Mouse (Mus musculus) induced T-regulatory cell, adult 2 months (primary cell): Measurements from ENCODE around the gene Slc29a1.

Experiments
- DNase-seq: peaks from one replicate; pipeline ENCODE4 v3.0.0-alpha.2; 2012; ENCODE audit warnings: low read depth

Gene Slc29a1

DNA sequence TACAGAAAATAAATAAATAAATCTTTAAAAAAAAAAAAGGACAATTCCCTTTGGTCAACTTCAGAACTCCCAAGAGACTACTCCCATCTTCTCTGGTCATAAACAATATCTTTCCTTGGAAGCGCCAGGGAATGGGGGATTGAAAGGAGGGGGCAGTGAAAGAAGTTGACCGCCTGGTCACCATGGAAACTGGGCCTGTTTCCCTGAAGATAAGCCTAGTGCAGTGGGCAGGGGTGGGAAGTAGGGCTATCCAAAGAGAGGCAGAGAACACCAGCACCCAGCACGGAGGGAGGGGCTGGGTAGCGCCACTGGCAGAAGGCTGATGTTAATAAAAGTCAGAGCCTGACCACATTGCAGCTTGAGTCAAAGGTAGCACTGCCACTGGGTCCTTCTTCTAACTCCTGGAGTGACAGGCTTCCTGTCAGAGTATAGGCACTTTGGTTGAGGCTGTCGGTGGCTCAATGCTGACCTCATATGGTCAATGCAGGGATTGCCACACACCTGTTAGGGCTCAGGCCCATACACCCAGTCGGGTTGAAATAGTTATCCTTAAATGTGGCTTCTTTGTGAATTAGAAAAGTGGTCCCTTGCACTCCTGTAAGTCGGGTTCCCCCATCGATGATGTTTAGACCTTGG, 47.5 kb downstream of the Slc29a1 start:
- DNase-seq: peak; percentile 94

DNA sequence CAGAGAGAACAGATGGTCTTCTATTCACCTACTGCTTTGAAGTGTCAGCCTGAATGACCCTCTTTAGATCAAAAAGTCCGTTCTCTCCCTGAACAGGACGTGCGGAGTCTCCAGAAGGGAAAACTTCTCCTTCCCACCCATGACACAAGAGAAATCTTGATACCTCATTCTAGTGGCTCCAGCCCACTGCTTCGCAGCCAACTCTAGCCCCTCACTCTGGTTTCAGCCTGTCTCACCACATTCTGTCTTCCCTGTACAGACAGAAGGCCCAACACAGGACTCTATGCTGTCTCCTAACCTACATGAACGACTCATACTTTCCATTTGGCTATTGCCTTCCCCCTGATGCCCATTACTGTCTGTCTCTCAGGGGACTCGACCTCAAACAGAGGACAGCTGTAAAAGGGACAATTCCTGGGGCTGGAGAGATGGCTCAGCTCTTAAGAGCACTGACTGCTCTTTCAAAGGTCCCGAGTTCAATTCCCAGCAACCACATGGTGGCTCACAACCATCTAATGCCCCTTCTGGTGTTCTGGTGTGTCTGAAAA, 48.1 kb downstream of the Slc29a1 start:
- peak; percentile 35 for DNase-seq

DNA sequence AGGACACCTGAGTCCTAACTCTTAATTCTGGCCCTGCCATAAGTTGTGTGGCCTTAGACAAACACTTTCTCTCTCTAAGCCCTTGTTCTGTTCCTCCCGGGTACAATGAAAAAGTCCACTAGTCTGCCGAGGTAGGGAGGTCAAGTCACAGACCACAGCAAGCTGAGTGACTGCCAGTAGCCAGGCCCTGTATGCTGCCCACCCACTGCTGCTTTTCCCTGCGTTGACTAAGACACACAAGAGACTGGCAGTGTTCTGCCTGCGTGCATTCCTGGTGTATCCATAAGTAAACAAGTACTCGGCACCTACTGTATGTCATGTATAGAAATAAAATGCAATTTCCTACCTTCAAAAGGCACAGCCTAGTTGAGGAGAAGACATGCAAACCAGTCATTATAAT, 49.2 kb downstream of the Slc29a1 start:
- DNase-seq: peak; percentile 40

DNA sequence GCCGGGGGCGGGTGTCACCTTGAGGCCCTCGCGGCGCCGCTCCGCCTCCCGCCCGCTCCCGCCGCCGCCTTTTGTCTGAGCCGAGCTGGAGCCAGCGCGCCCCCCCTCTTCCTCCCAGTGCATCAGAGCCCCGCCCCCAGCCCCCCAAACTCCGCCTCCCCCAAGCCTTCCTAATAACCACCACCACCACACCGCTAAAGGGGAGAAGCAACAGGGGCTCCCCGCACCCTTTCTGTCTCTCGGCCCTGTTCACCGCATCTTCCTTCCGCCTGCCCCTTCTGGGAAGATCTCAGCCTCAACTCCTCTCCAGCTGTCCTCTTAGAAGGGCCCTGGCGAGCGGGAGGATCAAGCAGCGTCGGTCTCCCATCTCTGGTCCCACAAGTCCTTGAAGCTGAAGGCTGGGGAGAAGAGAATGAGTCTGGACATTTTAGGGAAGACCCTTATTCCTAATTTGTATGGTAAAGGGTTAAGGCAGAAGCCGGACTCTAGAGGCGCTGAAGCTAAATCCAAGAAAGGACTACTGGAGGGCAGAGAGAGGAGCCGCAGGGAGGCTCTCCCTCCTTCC, 49.7 kb downstream of the Slc29a1 start, which contains the start of gene Tmem151b:
Gene Tmem151b, minus strand, starts transcription at position 61 of the 565 bp plus-strand sequence.
- DNase-seq: peak; percentile 56

DNA sequence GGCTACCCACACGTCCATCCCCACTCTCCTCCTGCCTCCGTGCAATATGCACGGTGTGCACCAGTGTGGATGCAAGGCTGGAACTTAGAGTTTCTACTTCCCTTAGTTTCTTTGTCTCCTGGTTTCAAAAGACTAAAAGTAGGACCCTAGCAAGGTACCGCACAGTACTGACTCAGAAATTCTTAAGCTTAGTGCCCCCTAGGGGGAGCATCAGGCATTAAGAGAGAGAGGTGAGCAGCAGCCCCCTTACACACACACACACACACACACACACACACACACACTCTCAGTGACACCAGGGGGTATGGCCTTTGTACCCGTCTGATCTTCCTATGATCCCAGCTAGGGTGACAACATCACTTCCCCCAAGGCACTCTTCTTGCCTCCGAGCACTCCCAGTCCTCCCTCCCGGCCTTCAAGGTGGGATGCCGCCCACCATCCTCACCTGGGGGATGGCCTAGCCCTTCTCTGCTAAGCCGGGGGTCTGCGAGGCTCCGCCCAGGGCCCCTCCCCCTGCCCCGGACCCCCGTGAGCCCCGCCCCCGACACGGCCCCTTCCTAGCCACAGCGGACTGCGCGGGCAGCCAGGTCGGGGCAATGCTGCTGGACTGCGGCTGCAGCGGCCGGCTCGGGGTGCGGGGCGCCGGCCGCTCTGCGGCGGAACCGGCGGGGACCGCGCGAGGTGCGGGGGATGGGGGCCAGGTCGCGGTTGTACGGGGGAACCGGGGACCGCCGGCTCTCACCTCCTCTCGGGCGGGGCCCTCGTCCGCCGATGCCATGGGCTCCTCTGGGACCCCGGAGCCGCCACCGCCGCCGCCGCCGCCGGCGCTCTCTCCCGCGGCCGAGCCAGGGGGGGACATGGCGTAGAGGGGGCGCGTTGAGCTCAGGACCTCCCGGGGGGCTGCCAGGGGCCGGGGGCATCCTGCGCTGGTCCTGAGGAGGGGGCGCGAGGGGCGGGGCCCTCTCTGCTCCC, 50.6 kb downstream of the Slc29a1 start:
- DNase-seq: peak; percentile 57

DNA sequence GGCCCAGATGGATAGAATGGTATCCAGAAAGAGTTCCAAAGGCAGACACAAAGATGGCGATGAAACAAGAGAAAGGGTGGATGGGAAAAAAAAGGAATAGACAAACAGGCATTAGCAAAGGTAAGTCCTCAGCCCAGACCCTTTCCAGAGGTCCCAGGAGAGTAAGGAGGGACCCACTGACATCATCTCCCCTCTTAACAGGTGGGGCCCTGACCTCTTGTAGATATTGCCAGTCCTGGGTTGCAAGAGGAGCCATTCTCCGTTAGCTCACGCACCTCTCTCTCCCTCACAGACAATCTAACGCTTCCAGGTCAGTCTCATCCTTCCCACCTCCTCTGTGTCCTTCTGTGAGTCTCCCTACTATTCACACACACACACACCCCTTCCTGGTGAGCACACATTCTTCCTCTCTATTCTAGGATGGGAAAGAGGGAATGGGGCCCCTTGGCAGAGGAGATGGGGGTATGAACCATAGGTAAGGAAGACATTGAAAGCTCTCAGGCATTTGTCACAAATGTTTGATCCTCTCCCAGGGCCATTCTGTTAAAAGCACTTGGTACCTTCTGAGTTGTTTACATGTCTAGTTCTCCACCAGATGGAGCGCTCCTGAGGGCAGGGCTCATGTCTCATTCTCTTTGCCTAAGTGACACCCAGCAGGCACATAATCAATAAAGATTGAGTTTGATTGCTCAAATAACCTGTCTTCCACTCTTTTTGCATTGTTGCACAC, 51.8 kb downstream of the Slc29a1 start:
- peak; percentile 39 for DNase-seq

DNA sequence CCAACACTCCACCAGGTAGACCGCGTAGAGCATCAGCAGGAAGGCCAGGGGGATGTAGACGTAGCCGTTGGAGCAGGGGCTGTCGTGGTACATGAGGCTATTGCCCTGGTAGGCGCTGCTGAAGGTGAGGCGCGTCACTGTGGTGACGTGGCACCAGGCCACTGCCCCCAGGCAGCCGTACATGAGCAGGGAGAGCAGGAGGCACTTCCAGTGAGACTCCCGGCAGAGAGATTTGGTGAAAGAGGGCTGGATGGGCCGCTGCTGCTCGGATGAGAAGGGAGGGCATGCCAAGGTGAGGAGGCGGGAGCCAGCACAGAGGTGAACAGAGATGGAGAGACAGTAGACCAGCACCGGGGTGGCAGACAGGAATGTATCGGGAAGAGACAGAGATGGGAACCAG, 52.5 kb downstream of the Slc29a1 start:
- no peak for DNase-seq

DNA sequence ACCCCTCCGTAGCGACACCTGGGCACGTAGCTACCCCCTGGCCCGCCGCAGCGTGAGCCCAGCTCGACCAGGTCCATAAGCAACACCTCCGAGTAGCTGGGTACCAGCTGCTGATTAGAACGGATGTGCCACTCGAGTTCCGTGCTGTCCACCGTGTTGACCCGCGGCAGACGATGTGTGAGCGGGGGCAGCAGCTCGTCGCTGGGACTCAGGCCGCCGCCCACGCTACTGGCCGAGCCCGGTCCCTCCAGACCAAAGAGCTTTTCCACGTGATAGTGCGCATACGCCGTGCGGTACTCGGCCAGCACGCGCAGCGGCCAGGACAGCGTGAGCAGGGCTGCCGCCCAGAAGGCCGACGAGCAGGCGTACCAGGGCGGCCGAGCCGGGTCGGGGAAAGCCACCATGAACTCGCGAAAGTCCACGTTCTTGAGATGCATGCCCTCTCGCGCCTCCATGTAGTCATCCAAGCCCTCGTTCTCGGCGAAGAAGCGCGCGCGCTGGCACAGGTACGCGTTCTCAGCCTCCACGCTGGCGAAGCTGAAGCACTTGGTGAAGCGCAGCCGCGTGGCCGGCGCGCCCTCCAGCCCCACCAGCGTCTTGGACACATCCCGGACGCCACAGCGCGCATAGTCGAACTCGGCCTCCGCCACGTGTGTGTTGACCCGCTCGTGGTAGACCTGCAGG, 54.0 kb downstream of the Slc29a1 start:
- DNase-seq: no peak

DNA sequence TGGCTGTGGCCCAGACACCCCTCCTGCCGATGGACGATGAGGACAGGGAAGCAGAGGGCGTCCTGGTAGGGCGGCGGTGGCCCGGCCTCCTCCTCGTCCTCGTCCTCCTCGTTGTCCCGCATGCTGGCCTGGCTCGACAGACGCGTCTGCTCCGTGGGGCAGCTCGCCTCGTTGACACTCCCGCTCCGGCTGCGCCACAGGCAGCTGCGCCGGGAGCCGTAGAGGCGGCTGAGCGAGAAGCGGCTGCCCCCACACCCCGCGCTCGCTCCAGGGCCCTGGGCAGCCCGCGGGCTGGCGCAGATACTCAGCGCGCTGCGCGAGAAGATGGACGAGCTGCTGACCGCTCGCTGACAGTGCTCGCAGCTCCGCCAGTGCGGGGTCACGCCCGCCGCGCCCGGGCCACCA, 54.5 kb downstream of the Slc29a1 start:
- no peak for DNase-seq

DNA sequence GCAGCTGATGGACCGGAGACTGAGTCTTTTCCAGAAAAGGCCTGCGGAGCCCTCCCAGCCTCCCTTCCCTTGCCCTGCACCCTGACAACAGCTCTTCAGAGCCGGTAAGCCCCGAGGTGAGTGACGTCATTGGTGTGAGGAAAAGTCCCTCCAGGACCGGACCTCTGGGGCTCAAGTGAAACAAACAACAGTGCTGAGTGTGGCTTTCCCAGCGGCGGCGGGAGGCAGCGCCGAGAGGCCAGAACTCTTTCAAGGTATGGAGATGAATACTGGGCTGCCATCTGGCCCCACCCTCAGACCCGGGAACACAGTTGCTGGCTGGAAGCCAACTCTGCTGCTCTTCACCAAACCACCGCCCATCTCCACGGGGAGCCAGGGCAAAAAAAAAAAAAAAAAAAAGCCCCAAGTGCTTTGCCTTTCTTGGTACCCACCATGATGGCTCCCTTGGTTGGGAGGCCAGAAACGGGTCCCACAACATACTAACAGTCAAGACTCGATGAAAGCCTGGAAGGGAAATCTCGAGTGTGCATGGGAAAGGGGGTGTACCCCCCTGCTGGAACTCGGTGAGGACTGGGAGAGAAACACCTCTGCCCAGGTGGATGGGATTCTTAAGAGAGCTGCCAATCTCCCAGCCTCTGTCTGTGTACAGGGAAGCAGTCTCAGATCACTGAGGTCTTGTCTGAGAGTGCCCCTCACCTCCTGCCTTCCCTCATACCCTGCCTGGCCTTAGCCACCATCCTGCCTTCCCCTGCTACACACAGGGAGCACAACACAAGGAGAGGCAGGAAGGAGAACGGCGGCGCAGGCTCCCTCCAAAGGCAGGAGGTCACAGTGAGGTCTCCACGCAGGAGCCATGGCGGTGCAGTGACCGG, 55.2 kb downstream of the Slc29a1 start:
- peak; percentile 26 for DNase-seq

DNA sequence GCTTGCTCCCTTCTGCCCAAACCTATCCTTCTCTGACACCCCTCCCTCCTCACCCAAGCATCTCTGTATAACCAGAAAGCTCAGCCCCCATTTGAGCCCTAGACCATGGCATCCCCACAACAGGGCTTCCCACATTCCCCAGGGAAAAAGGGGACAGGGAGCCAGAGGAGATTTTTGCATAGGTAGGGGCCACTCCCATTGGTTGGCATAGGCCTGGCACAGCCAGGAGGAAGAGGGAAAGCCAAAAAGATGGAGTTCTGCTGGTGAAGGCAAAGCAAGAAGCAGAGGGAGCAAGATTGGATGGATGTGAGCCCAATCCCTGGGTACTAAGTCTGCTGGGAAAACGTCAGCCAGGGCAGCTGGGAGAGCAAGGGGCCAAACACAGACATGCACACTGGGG, 56.3 kb downstream of the Slc29a1 start:
- no peak for DNase-seq

DNA sequence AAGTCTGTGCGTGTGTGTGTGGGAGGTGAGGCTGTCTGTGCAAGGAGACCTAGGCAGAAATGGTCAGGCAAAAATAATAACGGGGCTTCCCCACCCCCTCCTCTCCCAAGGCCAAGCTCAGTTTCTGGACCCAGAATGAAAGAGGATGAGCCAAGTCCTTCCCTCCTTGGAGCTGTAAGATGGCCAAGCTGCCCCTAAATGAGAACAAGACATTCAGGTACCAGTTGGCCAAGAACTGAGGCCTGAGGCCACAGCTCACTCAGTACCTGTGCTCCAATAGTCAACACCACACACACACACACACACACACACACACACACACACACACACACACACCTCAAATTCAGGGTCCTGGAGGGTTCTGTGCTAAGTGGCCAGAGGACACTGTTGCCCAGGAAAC, 56.7 kb downstream of the Slc29a1 start:
- DNase-seq: no peak

DNA sequence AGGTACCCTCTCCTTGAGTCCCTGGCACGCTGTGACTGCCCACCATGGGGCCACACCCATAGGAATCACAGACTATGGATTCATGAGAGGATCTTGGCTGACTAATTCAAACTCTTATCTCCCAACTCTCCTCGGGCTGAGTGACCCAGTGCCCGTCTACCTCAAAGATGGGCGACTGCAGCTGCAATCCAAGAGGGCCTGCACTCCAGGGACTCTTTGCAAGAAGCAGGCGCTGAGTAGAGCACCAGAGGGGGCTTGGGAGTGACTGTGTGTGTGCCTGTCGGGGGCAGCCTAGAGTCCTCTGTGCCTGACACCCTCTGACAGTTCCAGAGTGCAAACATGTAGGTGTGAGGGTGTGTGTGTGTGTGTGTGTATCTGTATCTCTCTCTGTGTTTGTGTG, 57.3 kb downstream of the Slc29a1 start:
- DNase-seq: no peak

DNA sequence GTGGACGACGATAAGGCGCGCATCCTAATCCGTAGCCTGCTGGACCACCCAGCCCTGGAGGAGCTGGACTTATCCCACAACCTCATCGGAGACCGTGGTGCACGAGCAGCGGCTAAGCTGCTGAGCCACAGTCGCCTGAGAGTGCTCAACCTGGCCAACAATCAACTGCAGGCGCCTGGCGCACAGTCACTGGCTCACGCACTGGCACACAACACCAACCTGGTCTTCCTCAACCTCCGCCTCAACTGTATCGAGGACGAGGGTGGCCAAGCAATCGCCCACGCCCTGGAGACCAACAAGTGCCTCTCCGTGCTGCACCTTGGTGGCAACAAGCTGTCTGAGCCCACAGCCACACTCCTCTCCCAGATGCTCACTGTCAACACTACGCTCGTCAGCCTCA, 59.7 kb downstream of the Slc29a1 start:
- DNase-seq: no peak

DNA sequence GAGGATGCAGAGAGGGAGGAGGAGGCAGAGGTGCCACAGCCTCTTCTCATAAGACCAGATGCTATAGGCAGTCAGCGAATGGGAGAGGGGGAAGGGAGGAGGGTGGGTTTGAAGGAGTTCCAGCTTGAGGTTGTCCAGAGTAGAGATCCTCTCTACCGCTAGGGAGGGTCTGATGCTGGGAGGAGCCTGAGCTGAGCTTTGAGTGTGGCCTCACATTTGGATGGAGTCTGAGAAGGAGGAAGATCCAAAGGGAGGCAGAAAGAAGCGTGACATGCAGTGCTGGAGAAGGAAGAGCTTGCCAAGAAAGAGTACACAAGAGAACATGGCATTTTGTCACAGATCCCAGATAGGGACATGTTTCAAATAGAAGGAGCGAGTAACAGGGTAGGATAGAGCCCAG, 61.0 kb downstream of the Slc29a1 start:
- DNase-seq: no peak

DNA sequence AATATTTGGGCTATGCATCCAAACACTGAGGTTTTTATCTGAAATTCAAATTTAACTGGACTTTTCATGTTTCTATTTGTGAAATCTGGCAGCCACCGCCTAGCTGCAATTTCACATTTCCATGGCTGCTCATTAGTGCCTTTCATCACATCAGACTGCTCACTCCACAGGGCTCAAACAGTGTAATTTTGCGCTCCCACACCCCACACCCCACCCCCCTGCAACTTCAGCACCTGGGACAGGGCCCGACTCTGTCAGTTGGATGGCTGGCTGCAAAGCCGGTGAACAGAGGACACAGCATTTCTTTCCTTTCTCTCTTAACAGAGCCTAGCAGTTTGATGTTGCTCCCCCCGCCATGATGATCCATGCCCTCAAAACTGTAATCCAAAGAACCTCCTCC, 63.1 kb downstream of the Slc29a1 start:
- peak; percentile 31 for DNase-seq
